Mouse (Mus musculus) 416B (cell line): ENCODE measurements around the gene Spaca7.
"Not testable (repeated sequence)": the region's sequence is repeated elsewhere in the genome, so short reads cannot be mapped to it uniquely, and the experiment has no call there.

Experiments used
- DNase-seq: peaks from one replicate; pipeline ENCODE4 v3.0.0; 2011; ENCODE audit warnings: low read depth

Spaca7 gene

DNA sequence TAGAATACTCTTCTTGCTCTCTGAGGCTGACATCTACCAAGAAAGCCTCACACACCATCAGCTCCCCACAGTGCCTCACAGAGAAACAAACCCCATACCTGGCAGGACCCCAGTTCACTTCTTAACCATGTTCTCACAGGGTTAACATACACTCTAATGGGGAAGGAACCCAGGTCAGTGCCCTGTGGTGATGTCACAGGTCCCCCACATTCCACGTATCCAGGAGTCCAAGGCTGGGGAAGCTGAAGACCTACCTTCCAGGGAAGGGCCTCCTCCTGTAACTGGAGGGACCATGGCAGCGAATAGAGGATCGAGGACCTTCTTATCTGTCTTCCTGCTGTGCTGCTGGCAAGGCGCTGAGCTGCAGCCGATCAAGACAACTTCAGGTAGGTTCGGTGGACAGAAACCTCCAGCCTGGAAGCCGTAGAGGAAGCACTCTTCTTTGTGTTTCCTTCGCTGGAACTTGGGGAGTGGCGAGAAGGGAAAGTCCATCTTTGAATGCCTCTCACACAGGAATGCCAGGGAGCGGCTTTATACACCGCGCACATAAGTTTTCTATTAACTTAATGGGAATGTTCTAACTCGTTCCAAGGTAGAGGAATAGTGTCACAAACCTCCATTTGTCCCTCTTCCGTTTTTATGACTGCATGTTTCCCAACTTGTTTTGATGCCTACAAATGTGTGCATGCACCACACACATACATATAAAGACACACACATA is at the start of gene Spaca7:
Spaca7 (plus strand) TSS at position 216 of the 721 bp plus-strand sequence.
- DNase-seq, result no peak

DNA sequence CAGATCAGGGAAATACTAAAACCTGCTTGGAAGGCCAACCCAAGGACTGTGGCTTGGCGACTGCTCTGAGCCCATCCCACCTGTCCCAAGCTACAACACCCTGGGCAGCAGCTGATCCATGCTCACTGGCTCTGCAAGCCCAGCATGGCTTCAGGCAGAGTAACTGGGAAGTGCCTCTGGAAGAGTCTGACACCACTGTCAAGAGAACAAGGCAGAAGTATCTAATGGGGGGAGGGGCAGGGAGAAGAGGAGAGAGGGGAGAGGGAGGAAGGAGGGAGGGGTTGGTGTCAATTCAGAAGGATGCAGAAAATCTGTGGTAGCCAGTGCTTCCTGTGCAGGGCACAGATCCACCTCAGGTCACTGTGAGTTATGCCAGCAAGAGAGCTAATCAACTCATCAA is 48.5 kb upstream of the Spaca7 start:
- no peak for DNase-seq

DNA sequence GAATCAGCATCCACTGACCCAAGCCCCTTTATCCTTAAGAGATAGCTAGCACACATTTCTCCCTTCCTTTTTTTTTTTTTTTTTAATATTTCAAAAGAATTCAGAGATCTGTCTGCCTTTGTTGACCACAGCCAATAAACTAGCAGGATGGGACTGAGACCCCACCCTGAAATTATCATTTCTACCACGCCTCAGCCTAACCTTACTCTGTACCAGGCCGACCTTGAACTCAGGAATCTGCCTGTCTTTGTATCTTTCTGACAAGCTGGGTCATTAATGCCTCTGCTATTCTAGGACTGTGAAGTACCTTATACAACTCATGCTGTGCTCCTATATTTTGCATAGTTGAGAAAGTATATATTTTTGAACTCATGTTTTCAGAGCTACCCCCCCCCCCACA is 44.2 kb upstream of the Spaca7 start:
- DNase-seq, result no peak

DNA sequence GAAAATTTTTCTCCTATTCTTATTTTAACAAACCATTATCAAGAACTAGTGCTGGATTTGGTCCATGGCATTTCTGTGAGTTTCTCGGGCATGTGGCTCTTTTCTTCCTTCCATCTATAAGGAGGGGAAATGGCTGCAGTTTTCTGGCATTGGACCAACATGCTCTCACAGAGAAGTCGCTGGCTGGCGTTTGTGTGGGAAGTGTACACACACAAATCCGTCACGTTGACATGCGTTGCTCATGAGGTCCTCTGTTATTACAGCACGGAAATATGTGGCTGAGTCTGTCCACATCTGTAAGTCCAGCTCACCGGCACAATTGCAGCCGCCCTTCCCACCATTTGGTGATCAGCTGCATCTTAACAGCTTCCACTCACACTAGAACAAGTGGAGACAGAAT is 37.2 kb upstream of the Spaca7 start:
- DNase-seq, result no peak

DNA sequence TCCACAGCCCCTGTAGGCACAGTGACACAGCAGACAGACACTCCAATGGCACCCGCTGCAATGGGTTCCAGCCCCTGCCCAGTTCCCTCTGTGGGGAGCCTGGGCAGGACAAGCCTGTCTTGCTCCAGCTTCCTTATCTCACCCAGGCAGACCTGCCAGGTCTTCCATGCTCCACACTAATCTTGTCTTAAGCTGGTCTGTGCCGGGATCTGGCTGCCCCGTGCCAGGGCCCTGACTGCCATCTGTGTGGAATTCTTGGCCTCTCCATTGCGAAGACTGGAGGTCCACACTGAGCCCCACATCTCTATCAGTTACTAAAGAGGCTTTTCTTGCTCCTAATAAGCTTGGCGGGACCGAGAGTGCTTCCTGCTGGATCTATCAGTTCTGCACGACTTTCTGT is 36.5 kb upstream of the Spaca7 start:
- DNase-seq, result no peak

DNA sequence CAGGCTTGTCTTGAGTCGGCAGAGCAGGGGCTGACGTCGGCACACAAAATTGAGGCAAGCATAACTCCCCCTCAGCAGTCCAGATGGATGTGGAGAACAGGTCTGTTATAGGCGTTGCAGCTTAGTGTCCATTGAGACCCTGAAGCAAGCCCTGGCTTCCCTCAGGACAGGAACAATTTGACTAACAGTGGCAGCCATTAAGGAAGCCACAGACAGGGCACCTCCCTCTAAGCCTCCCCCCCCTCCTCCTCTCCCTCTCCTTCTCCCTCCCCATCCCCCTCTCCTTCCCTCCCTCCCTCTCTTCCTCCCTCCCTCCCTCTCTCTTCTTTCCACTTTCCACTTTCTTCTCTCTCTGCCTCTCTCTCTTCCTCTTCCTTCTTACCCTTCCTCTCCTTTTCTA is 27.6 kb upstream of the Spaca7 start:
- DNase-seq, result no peak

DNA sequence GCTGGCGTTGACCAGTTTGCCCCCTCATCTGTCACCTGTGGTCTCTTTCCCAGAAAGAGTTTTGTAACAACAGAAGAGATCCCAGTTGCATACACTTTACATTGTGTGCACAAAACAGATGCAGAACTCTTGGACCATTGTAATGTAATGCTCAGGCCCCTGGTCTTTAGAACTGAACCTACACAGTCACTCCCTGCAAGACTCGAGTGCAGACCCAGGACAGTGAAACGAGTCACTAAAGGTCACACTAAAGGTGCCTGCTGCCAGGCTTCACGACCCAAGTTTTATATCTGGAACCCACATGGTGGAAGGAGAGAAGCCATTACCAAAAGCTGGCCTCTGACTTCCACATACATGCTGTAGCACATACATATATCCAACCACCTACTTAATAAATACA is 27.2 kb upstream of the Spaca7 start:
- no peak for DNase-seq

DNA sequence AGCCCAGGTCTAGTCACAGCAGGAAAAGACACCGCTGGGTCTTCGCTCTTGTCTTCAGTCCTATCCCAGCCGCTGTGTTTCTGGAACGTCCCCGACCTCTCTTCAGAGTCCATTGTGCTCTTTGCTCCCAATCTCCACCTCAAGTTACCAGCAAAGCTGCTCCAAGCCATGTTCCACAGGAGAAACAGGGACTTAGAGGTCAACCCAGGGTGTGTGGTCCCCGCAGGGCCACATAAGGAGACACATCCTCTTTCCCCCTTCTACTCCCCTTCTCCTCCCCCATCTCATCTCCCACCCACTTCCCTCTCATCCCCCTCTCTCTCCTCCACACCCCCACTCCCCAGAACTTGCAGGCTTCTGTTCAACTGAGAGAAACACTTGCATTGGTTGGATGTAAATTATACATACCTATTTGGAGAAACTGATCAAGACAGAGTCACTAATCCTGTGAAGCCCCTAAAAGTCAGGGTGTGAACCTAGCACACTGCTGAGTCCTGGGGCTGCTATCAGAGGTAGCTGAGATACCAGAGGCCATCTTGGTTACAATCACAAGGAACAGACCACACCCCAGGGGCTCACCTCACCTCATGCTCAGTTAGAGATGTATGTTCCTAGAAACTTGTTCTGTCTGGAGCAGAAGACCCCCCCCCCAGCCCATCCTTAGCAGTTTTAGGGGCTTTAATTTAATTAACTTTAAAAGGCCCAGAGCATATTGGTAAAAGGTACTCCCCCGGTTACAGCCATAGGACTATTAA is 25.2 kb upstream of the Spaca7 start:
- DNase-seq, result no peak

DNA sequence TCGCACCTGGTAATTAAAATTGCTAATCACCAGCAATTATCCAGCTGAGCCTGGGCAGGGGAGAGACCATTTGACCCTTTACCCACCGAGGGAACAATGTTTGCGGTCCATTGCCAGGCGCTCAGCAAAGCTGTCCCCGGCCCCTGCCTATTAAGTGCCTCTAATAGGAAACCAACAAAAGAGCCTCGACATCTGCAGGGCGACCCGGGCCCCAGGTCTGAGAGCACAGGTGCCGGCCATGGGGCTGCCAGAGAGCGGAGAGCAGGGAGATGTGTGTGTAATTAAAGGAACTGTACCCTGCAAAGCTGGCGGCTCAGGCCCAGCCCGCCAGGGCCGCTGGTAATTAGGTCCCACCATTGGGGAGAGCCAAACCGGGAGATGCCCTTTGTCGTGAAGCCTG is 24.6 kb upstream of the Spaca7 start:
- DNase-seq, result no peak

DNA sequence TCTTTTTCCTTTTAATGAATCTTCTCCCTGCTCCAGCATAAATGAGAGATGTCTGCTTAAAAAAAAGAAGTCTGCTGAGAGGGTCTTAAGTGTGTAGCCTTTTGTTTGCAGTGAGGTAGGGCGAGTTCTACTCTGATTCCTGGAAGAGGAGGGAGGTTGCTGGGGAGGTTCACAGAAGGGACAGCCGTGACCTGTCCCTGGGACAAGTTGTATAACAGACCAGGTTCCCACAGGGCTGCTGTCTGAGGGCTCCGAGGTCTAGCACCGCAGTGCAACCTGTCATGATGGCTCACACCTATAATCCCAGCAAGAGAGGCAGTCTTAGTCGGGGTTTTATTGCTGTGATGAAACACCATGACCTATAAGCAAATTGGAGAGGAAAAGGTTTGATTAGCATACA is 24.1 kb upstream of the Spaca7 start:
- no peak for DNase-seq

DNA sequence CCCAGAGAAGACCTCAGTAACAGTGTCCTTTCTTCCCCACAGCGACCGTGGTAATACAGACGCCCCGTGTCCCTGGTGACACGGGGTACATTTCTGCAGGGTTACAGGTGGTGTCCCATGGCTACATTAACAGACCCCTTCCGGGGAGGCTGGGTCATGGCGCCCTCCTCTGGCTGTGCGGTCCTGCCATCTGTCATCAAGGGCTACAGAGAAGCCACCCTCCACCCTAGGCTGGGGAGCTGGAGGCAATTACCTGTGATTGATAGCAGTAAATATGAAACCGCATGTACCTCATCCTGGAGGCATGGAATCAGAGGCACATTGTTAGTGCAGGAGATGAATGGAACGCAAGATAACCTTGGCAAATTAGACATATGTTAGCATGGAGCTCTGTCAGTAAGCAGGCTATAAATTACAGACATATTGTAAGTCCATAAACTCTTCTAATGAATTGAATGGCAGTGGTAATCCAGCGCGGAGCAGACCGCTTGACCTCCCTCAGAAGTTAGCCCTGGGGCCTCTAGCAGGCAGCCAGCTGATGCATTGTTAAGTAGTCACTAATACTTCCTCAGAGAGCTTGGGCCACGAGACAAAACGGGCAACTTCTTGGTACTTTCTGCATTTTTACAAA is 17.2 kb upstream of the Spaca7 start:
- no peak for DNase-seq

DNA sequence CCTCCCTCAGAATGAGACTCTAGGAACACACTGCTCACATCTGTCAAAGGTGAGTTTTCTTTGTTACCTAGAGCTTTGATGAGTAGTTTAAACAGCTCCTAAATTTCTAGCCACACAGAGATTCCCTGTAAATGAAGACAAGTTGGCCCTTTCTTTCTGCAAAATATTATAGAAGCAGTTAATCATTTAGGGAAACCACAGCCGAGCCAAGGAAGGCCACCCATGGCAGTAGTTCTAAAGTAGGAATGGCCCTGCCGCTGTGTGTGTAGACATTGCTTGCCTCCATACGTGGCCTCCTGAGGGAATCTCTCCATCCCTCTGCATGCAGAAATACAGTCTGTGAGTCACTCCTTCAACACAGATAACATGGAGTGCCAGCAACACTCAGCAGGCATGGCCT is 14.0 kb upstream of the Spaca7 start:
- DNase-seq, result no peak

DNA sequence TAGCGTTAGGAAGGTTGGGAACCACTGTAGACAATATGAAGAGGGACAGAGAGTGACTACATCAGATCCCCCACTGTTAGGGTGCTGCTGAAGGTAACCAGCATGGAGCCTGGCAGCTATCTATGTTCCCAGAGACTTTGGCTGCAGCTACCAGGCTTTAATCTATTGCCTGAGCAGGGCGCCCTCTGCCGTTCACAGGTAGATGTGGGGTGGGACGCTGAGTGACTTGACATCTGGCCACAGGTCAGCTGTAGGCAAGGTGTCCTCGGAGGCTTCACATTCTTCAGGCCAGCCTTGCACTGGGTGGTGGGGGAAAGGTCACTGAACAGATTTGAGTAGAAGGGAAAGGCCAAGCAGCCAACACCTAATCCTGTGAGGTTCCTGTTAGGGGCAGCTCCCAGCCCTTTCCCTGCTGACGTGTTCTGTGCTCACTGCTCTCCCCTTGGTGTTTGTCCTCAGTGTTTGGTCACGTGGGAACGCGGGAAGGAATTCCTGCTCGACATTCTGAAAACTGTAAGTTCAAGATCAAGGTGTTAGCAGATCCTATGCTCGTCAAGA is 11.3 kb upstream of the Spaca7 start:
- peak; percentile 55 for DNase-seq

DNA sequence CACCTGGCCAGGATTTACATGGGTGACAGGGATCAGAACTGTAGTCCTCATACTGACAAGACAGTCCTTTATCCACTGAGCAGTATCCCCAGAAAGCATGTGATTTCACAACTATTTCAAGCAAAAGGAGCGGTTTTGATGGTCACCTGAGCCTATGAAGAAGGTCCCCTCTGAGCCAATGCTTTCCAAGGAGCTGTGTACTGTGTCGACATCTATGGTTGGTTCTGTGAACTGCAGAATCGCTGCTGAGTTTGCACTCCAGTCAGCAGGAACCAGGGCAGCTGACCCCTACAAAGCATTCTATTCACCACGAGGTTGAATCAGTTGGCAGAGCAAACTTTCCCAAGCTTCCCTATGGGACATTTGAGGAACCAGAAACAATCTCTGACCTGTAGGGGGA is 8.5 kb upstream of the Spaca7 start:
- DNase-seq, result peak; percentile 50

DNA sequence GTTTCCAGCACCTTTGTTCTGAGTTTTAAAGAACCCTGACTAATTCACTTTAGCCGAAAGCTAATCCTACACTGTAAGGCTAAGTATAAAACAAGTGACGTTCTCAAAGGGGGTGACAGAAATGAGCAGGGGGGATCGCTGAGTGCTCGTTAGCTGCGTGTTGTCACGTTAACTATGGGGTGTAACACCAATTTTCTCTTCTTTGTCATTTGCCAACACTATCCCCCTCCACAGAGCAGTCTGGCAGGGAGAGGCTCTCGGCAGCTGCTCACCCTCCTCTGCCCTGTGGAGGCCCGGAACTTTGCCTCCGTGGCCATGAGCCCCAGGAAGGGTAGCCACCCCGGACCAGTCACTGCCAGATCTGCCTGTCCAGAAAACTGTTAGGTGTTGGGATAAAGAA is 7.3 kb upstream of the Spaca7 start:
- no peak for DNase-seq

DNA sequence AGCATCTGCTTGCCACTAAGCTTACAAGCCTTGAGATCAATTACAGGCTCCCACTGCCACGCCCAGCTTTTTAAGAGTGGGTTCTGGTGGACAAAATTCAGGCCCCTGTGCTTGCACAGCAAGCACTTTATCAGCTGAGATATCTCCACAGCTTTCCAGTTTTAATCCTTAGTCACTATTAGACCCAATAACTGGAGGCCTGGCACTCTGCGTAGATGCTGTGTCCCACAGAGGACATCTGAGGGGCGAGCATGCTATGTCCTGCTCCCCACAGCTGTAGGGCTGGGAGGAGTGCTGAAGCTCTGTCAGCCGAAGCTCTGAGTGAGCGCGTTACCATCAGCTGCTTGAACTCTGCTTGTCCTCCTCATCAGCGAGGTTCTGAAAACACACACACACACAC is 6.3 kb upstream of the Spaca7 start:
- DNase-seq, result no peak

DNA sequence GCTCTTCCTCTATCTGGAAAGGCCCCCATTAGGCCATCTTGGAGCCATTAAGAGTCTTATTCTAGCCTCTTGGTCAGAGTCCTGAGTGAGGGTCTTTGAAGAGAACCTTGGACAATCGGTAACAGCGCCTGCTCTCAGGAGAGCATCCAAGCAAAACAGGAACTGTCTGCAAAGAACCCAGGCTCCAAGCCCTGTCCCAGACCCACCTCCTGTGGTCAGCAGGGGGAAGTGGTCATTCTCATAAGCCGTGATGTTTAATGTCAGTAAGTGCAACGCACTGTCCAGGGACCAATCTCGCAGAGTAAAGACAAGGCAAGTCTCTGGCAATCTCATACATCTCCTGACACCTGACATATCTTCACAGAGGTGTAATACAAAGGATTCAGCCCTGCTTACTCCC is 3.2 kb downstream of the Spaca7 start:
- peak; percentile 23 for DNase-seq

DNA sequence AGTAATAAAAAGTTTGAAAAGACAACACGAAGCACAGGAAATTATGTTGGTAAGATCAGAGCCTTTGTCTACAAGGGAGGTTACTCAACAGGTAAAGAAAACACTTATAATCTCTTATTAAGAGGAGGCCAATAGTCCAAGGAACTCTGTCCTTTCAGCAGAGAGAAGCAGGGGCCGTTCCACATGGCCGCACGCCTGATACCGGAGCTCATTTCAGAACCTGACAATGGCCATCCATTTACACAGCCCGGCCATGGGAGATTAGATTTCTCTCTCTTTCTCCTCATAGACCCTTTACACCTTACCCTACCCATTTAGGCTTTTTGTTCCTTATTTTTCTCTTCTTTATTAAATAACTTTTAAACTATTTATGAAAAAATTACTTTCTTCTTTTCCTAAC is 3.9 kb downstream of the Spaca7 start:
- DNase-seq, result no peak

DNA sequence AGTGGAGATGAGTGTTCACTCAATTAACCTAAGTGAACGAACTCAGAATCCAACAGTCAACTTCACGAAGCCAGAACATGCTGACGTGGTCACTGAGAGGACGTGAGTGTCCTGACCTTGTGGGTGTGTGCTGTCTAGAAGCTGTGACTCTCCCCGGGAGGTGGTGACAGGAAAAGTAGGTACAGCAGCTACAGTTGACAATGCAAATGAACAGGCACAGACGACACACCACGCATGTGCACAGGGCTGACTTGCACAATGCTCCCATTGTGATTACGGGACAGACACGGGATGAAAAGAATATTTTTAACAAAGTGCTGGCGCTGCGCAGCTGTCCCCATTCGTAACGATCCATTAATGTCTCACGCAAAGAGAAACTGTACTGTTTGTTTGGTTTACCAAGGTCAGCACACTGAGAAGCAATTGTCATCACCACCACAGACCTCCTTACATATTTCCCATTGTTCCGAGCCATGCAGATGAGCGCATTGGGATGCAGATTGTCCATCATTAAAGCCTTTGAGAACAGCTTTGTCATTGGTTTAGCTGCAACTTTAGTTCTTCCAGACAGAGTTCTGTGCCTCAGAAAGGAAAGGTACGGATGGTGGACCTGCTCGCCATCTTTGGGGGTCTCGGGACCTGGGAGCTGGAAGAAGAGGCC is 6.6 kb downstream of the Spaca7 start:
- not testable (repeated sequence) for DNase-seq

DNA sequence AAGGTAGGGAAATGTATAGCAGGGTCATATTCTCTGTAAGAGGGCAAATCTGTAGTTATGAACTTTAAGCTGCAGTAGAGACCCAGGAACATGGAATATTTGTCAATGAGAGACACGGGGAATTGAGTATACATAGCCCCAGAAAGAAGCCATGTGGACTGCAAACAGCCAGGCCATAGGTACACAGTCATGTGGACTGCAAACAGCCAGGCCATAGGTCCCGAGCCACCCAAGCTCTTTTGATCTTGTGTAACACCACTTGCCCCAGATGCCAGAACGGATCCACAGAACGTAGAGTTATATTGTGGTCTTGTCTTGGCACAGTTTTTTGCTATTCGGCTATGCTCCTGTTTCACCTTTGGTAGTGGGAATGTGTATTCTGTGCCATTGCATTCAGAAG is 11.0 kb downstream of the Spaca7 start:
- DNase-seq, result no peak

DNA sequence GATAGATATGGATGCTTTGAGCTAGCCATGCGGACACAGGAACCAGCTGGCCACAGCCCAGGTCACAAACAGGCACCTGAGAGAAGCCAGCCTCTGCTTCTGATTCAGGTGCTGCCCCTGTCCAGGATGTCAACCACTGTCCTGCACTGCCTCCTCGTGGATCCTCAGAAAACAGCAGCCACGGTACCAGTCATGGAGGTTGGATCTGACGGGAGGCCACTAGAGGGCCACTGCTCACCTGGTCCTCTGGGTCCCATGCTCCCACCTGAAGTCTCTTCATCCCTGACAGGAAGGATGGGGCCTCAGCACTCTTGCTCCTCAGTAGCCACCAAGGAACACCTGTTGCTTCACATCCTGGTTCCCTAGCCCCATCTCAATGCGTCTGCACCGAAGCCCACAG is 34.4 kb downstream of the Spaca7 start:
- DNase-seq, result peak; percentile 68

DNA sequence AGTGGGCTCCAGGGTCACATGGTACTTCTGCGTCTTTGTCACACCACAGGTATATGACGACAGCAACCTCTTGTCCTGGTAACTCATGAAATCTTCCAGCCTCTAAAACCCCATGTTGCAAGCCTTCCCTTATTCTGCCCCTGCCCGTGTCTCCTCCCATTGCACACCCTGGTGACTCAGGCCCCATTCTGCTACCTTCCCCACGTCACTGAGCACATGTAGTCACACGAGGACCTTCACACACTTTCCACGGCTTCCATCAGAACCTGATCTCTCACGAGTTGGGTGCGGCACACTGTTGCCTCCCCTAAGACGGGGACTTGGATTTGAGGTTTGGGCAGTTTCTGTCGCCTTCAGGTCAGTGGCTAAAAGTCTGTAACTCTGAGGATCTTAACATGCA is 36.0 kb downstream of the Spaca7 start:
- no peak for DNase-seq
